Mouse (Mus musculus) lung, postnatal 0 days (tissue): Measurements from ENCODE around the gene Kcnk13. TPM values are rescaled to one million over a fixed set of nuclear protein-coding genes. Genes with fewer than 3 reads are reported as not detected.

Experiments
- ATAC-seq: fragments of 200-750 bp; cut with Nextera tagmentation; 2 replicates; pipeline ENCODE4 v1.8.0; 2017; ENCODE audit warnings: moderate library complexity
- DNase-seq: peaks from one replicate; pipeline ENCODE4 v3.0.0-alpha.2; 2016; ENCODE audit warnings: low spot score
- H3K27ac ChIP-seq: fragments of 300-500 bp; sonication (generic); 2 replicates; pipeline ENCODE4 v1.5.1; 2014; ENCODE audit warnings: antibody characterized with exemption, mild to moderate bottlenecking, low read length, mixed read lengths
- H3K27me3 ChIP-seq: fragments of 300-500 bp; sonication (generic); replicated peaks from 2 replicates; pipeline ENCODE4 v1.6.1; 2014; ENCODE audit warnings: low read length, mixed read lengths; ENCODE audit not compliant: insufficient read depth
- H3K36me3 ChIP-seq: fragments of 300-500 bp; sonication (generic); 2 replicates; pipeline ENCODE4 v1.6.1; 2014; ENCODE audit warnings: low read length, mixed read lengths; ENCODE audit not compliant: insufficient read depth
- H3K4me1 ChIP-seq: fragments of 300-500 bp; sonication (generic); 2 replicates; pipeline ENCODE4 v1.6.1; 2014; ENCODE audit warnings: antibody characterized with exemption, low read depth, low read length, mixed read lengths; ENCODE audit not compliant: insufficient read depth
- H3K4me2 ChIP-seq: fragments of 300-500 bp; sonication (generic); replicated peaks from 2 replicates; pipeline ENCODE4 v1.6.1; 2014; ENCODE audit warnings: low read depth, mild to moderate bottlenecking, low read length, moderate library complexity, mixed read lengths
- H3K4me3 ChIP-seq: fragments of 300-500 bp; sonication (generic); 2 replicates; pipeline ENCODE4 v1.5.1; 2014; ENCODE audit warnings: low read depth, low read length
- H3K9ac ChIP-seq: fragments of 300-500 bp; sonication (generic); replicated peaks from 2 replicates; pipeline ENCODE4 v1.6.1; 2014; ENCODE audit warnings: low read depth, mild to moderate bottlenecking
- H3K9me3 ChIP-seq: fragments of 300-500 bp; sonication (generic); 2 replicates; pipeline ENCODE4 v1.6.1; 2016; ENCODE audit warnings: low read length, mixed read lengths
- CTCF ChIP-seq: IDR thresholded peaks from 2 replicates; pipeline ENCODE4 v1.5.1; 2016; ENCODE audit warnings: antibody characterized with exemption, mild to moderate bottlenecking
- EP300 ChIP-seq: IDR thresholded peaks from 2 replicates; pipeline ENCODE4 v1.6.1; 2016; ENCODE audit warnings: antibody characterized with exemption, mild to moderate bottlenecking, control low read depth
- WGBS: fragments of 180-500 bp; shearing (Covaris S2); extraction: QIAGEN DNeasy Blood & Tissue Kit; methylation state at CpG from one replicate; pipeline ENCODE4 v1.1.7; 2014; 5-methylcytosine and 5-hydroxymethylcytosine counted together
- polyA plus RNA-seq: library from polyadenylated mRNA; unstranded; fragments of >200 nt; fragmentation: Nextera tagmentation; extraction: Ambion mirVana; gene quantifications from 2 replicates; pipeline ENCODE4 v1.2.1, GENCODE M21; 2015

The Kcnk13 gene
- polyA plus RNA-seq, 1 experiment from 2014 or later, result 7.8 TPM

GRCm38 (mm10) chr12:100002914-100003587 is 38.8 kb downstream of the Kcnk13 start:
- TF ChIP-seq CTCF, result no peak
- no peak for TF ChIP-seq EP300
- Histone ChIP-seq H3K4me3 (no peak overlapping the region), H3K36me3 (no peaks in the 10 kb centered on the region), H3K4me1 (no peaks in the 10 kb centered on the region), H3K9me3 (no peaks in the 10 kb centered on the region), H3K27ac (peak overlapping the region; percentile 11; the same call in 1 of the 2 replicates), H3K4me2 (no peak overlapping the region), H3K27me3 (no peaks in the 10 kb centered on the region), H3K9ac (no peak overlapping the region)
- 42% methylated on average over 8 of the region's 8 CpGs for WGBS
- DNase-seq, result peak; percentile 53
- peak; percentile 70 for ATAC-seq

GRCm38 (mm10) chr12:100005285-100005684 is 41.0 kb downstream of the Kcnk13 start:
- no peaks in the 10 kb centered on the region for H3K36me3 ChIP-seq
- no peaks in the 10 kb centered on the region for H3K27me3 ChIP-seq
- whole genome bisulfite sequencing, result 82% methylated on average over 5 of the region's 5 CpGs
- H3K9me3 ChIP-seq, result no peaks in the 10 kb centered on the region
- H3K4me1 ChIP-seq, result no peaks in the 10 kb centered on the region
- H3K4me2 ChIP-seq, result no peak overlapping the region
- H3K27ac ChIP-seq, result no peak overlapping the region
- TF ChIP-seq EP300 (no peak), CTCF (no peak)
- no peak overlapping the region for H3K4me3 ChIP-seq
- ATAC-seq (no peak), DNase-seq (no peak)
- H3K9ac ChIP-seq, result no peak overlapping the region

- no peak for DNase-seq
- Histone ChIP-seq H3K9ac (no peak overlapping the region), H3K4me2 (no peak overlapping the region), H3K4me3 (no peak overlapping the region), H3K27me3 (no peaks in the 10 kb centered on the region), H3K9me3 (no peaks in the 10 kb centered on the region), H3K36me3 (no peaks in the 10 kb centered on the region), H3K27ac (no peak overlapping the region), H3K4me1 (no peaks in the 10 kb centered on the region)
- 58% methylated on average over 2 of the region's 2 CpGs for WGBS
- ATAC-seq, result no peak
- TF ChIP-seq EP300 (no peak), CTCF (no peak)
Measured at GRCm38 (mm10) chr12:100006681-100007080, 42.4 kb downstream of the Kcnk13 start.

- H3K27ac ChIP-seq, result no peak overlapping the region
- ATAC-seq, result no peak
- no peak for TF ChIP-seq EP300
- TF ChIP-seq CTCF, result no peak
- no peak for DNase-seq
- no peaks in the 10 kb centered on the region for H3K4me1 ChIP-seq
- 84% methylated on average over 3 of the region's 3 CpGs for WGBS
- H3K4me2 ChIP-seq, result no peak overlapping the region
- no peak overlapping the region for H3K9ac ChIP-seq
- no peak overlapping the region for H3K4me3 ChIP-seq
- H3K27me3 ChIP-seq, result no peaks in the 10 kb centered on the region
- H3K36me3 ChIP-seq, result no peaks in the 10 kb centered on the region
- no peaks in the 10 kb centered on the region for H3K9me3 ChIP-seq
Measured at GRCm38 (mm10) chr12:100012839-100013238, 48.5 kb downstream of the Kcnk13 start.

- no peak overlapping the region for H3K4me2 ChIP-seq
- H3K4me3 ChIP-seq, result no peak overlapping the region
- H3K36me3 ChIP-seq, result no peaks in the 10 kb centered on the region
- H3K9me3 ChIP-seq, result no peaks in the 10 kb centered on the region
- H3K27me3 ChIP-seq, result no peaks in the 10 kb centered on the region
- H3K9ac ChIP-seq, result no peak overlapping the region
- ATAC-seq (no peak), DNase-seq (no peak)
- no peaks in the 10 kb centered on the region for H3K4me1 ChIP-seq
- TF ChIP-seq EP300 (no peak), CTCF (no peak)
- WGBS, result 79% methylated on average over 5 of the region's 5 CpGs
- no peak overlapping the region for H3K27ac ChIP-seq
Measured at GRCm38 (mm10) chr12:100015146-100015545, 50.8 kb downstream of the Kcnk13 start.

- WGBS, result 81% methylated on average over 6 of the region's 6 CpGs
- H3K36me3 ChIP-seq, result no peaks in the 10 kb centered on the region
- H3K9me3 ChIP-seq, result no peaks in the 10 kb centered on the region
- DNase-seq (no peak), ATAC-seq (no peak)
- no peaks in the 10 kb centered on the region for H3K4me1 ChIP-seq
- H3K9ac ChIP-seq, result no peak overlapping the region
- H3K27me3 ChIP-seq, result no peaks in the 10 kb centered on the region
- H3K27ac ChIP-seq, result no peak overlapping the region
- no peak overlapping the region for H3K4me3 ChIP-seq
- no peak overlapping the region for H3K4me2 ChIP-seq
- TF ChIP-seq CTCF (no peak), EP300 (no peak)
Measured at GRCm38 (mm10) chr12:100017709-100018108, 53.4 kb downstream of the Kcnk13 start.

- no peaks in the 10 kb centered on the region for H3K4me1 ChIP-seq
- ATAC-seq, result no peak
- no peak overlapping the region for H3K4me3 ChIP-seq
- H3K36me3 ChIP-seq, result no peaks in the 10 kb centered on the region
- H3K27me3 ChIP-seq, result no peaks in the 10 kb centered on the region
- no peak for TF ChIP-seq CTCF
- TF ChIP-seq EP300, result no peak
- H3K9ac ChIP-seq, result no peak overlapping the region
- H3K9me3 ChIP-seq, result no peaks in the 10 kb centered on the region
- H3K27ac ChIP-seq, result no peak overlapping the region
- H3K4me2 ChIP-seq, result no peak overlapping the region
- WGBS, result 62% methylated on average over 5 of the region's 5 CpGs
- DNase-seq, result no peak
Measured at GRCm38 (mm10) chr12:100022490-100022889, 58.2 kb downstream of the Kcnk13 start.
